Mouse (Mus musculus): ENCODE results near the gene Tbc1d10c.

DNA sequence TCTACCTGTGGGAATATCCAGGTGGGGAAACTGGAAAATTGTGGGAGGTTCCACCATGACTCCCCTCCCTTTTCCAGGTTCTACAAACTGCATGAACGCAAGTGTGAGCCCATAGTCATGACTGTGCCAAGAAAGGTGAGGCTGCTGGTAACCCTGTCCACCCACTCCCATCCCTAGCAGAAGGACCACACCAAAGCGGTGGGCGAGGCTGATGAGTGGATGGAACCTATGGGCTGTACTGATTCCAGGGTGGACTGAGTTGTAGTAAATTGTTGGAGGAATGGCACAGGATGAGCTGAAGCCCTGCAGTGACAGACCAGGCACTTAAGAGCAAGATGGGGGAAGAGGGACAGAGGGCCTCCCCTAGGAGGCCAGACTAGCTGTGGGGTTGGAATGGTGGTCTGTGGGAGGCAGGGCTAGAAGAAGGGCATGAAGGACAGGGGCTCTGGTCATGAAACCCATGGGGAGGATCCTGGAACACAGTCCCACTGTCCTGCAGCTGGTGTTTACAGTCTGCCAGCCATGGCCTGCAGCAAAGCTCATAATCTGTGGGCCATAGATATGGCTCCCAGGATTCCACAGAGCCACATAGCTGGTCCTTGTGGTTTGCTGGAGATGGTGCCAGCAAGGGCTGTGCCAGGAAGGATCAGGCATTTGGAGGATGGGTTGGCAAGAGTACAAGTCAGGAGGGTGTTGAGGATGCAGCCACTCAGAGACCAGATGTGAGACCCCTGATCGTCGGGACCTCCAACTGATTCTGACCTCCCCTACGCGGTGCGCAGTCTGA is 38.4 kb downstream of the Tbc1d10c start:
- no peak for TF ChIP-seq POLR2A (IDR thresholded peaks at IDR 0.05; ENCODE audit: low read depth, low read length)
- no peak for TF ChIP-seq CTCF (conservative IDR thresholded peaks at IDR 0.05; ENCODE audit: insufficient read depth, insufficient read length, low read depth, low read length)

Measured in kidney, adult 2 months (tissue).